Mouse (Mus musculus) heart, adult 2 months (tissue): ENCODE measurements around the gene Specc1.

Source experiments
- CTCF ChIP-seq: fragments of 200-600 bp; IDR thresholded peaks from 2 replicates; pipeline ENCODE4 v1.8.1; 2022; ENCODE audit warnings: antibody characterized with exemption, mild to moderate bottlenecking, moderate library complexity
- POLR2A ChIP-seq: fragments of 200-500 bp; IDR thresholded peaks from 2 replicates; pipeline ENCODE4 v1.6.1; 2011; ENCODE audit warnings: mild to moderate bottlenecking, low read depth, low read length, control low read depth; ENCODE audit not compliant: insufficient read depth

GRCm38 (mm10) chr11:62265642-62266041, 309.1 kb downstream of the Specc1 start:
- TF ChIP-seq POLR2A (no peak), CTCF (no peak)
